Mouse (Mus musculus) heart, postnatal 0 days (tissue): Measurements from ENCODE around the gene Wdr4. TPM values are rescaled to one million over a fixed set of nuclear protein-coding genes. Genes with fewer than 3 reads are reported as not detected.

Experiments
- ATAC-seq: fragments of 200-750 bp; cut with Nextera tagmentation; 2 replicates; pipeline ENCODE4 v1.8.0; 2017; ENCODE audit warnings: low read depth, moderate number of reproducible peaks, moderate library complexity; ENCODE audit not compliant: insufficient read depth
- DNase-seq: peaks from one replicate; pipeline ENCODE4 v3.0.0-alpha.2; 2016; ENCODE audit warnings: low spot score
- H3K27ac ChIP-seq: fragments of 300-500 bp; sonication (generic); 2 replicates; pipeline ENCODE4 v1.5.1; 2014; ENCODE audit warnings: low read depth, mild to moderate bottlenecking
- H3K27me3 ChIP-seq: fragments of 300-500 bp; sonication (generic); 2 replicates; pipeline ENCODE4 v1.6.1; 2014; ENCODE audit warnings: low read length, mixed read lengths; ENCODE audit not compliant: control insufficient read depth, insufficient read depth
- H3K36me3 ChIP-seq: fragments of 300-500 bp; sonication (generic); replicated peaks from 2 replicates; pipeline ENCODE4 v1.6.1; 2014; ENCODE audit warnings: low read length, mixed read lengths; ENCODE audit not compliant: control insufficient read depth, insufficient read depth
- H3K4me1 ChIP-seq: fragments of 300-500 bp; sonication (generic); 2 replicates; pipeline ENCODE4 v1.6.1; 2014; ENCODE audit warnings: antibody characterized with exemption; ENCODE audit not compliant: control insufficient read depth, insufficient read depth
- H3K4me2 ChIP-seq: fragments of 300-500 bp; sonication (generic); 2 replicates; pipeline ENCODE4 v1.6.1; 2014; ENCODE audit warnings: low read depth, mild to moderate bottlenecking, low read length, moderate library complexity
- H3K4me3 ChIP-seq: fragments of 300-500 bp; sonication (generic); 2 replicates; pipeline ENCODE4 v1.5.1; 2014; ENCODE audit warnings: low read depth, low read length
- H3K9ac ChIP-seq: fragments of 300-500 bp; sonication (generic); replicated peaks from 2 replicates; pipeline ENCODE4 v1.6.1; 2014; ENCODE audit warnings: low read depth, low read length, mixed read lengths
- H3K9me3 ChIP-seq: fragments of 300-500 bp; sonication (generic); replicated peaks from 2 replicates; pipeline ENCODE4 v1.6.1; 2016; ENCODE audit warnings: low read length; ENCODE audit not compliant: control insufficient read depth
- CTCF ChIP-seq: IDR thresholded peaks from 2 replicates; pipeline ENCODE4 v1.5.1; 2016; ENCODE audit warnings: antibody characterized with exemption, control low read depth, low read depth
- EP300 ChIP-seq: IDR thresholded peaks from 2 replicates; pipeline ENCODE4 v1.6.1; 2016; ENCODE audit warnings: antibody characterized with exemption, low read depth
- WGBS: fragments of 180-500 bp; shearing (Covaris S2); extraction: QIAGEN DNeasy Blood & Tissue Kit; methylation state at CpG from one replicate; pipeline ENCODE4 v1.1.7; 2014; 5-methylcytosine and 5-hydroxymethylcytosine counted together
- polyA plus RNA-seq: library from polyadenylated mRNA; unstranded; fragments of >200 nt; fragmentation: Nextera tagmentation; extraction: Ambion mirVana; gene quantifications from 2 replicates; pipeline ENCODE4 v1.2.1, GENCODE M21; 2015
- total RNA-seq: library from RNA; depleted of rRNA; stranded (reverse); fragments of >200 nt; gene quantifications from 2 replicates; pipeline ENCODE4 v1.2.3, GENCODE M21; 2014; ENCODE audit warnings: low replicate concordance

Gene Wdr4
- total and polyA plus RNA-seq, 2 experiments from 2014 or later, result 10.4 to 30.8 TPM

- no peaks in the 10 kb centered on the region for H3K27me3 ChIP-seq
- H3K4me1 ChIP-seq, result no peaks in the 10 kb centered on the region
- WGBS, result 91% methylated on average over 12 of the region's 12 CpGs
- H3K36me3 ChIP-seq, result peaks cover 62% of the 10 kb centered on the region
- TF ChIP-seq EP300 (no peak), CTCF (no peak)
- H3K9ac ChIP-seq, result no peak overlapping the region
- DNase-seq (no peak), ATAC-seq (no peak)
- no peaks in the 10 kb centered on the region for H3K9me3 ChIP-seq
- no peak overlapping the region for H3K4me3 ChIP-seq
- no peak overlapping the region for H3K27ac ChIP-seq
- H3K4me2 ChIP-seq, result no peak overlapping the region
These were observed 16.4 kb downstream of the Wdr4 start for GRCm38 (mm10) chr17:31503337-31503736.

- no peaks in the 10 kb centered on the region for H3K27me3 ChIP-seq
- WGBS, result 85% methylated on average over 12 of the region's 12 CpGs
- TF ChIP-seq EP300, result no peak
- TF ChIP-seq CTCF, result no peak
- no peak overlapping the region for H3K27ac ChIP-seq
- ATAC-seq (no peak), DNase-seq (no peak)
- H3K4me2 ChIP-seq, result no peak overlapping the region
- peaks cover 65% of the 10 kb centered on the region for H3K36me3 ChIP-seq
- H3K9ac ChIP-seq, result no peak overlapping the region
- no peaks in the 10 kb centered on the region for H3K9me3 ChIP-seq
- no peak overlapping the region for H3K4me3 ChIP-seq
- H3K4me1 ChIP-seq, result no peaks in the 10 kb centered on the region
These were observed 17.4 kb downstream of the Wdr4 start for GRCm38 (mm10) chr17:31502261-31502927.

GRCm38 (mm10) chr17:31500908-31501307 is 18.9 kb downstream of the Wdr4 start:
- no peak for DNase-seq
- Histone ChIP-seq H3K9ac (no peak overlapping the region), H3K4me2 (no peak overlapping the region), H3K36me3 (peaks cover 71% of the 10 kb centered on the region), H3K4me1 (no peaks in the 10 kb centered on the region), H3K9me3 (no peaks in the 10 kb centered on the region), H3K4me3 (no peak overlapping the region), H3K27me3 (no peaks in the 10 kb centered on the region), H3K27ac (no peak overlapping the region)
- ATAC-seq, result no peak
- no peak for TF ChIP-seq EP300
- TF ChIP-seq CTCF, result no peak
- 89% methylated on average over 3 of the region's 3 CpGs for WGBS

- no peak for ATAC-seq
- H3K9ac ChIP-seq, result no peak overlapping the region
- TF ChIP-seq EP300 (no peak), CTCF (no peak)
- H3K9me3 ChIP-seq, result no peaks in the 10 kb centered on the region
- H3K27me3 ChIP-seq, result no peaks in the 10 kb centered on the region
- H3K4me2 ChIP-seq, result no peak overlapping the region
- H3K36me3 ChIP-seq, result peaks cover 76% of the 10 kb centered on the region
- 90% methylated on average over 8 of the region's 8 CpGs for WGBS
- no peak overlapping the region for H3K27ac ChIP-seq
- no peaks in the 10 kb centered on the region for H3K4me1 ChIP-seq
- H3K4me3 ChIP-seq, result no peak overlapping the region
- DNase-seq, result no peak
These were observed 19.4 kb downstream of the Wdr4 start for GRCm38 (mm10) chr17:31500416-31500815.

GRCm38 (mm10) chr17:31499725-31500124 is 20.1 kb downstream of the Wdr4 start:
- Histone ChIP-seq H3K27ac (no peak overlapping the region), H3K4me1 (no peaks in the 10 kb centered on the region), H3K4me3 (no peak overlapping the region), H3K36me3 (peaks cover 78% of the 10 kb centered on the region), H3K9me3 (no peaks in the 10 kb centered on the region), H3K4me2 (no peak overlapping the region), H3K27me3 (no peaks in the 10 kb centered on the region), H3K9ac (no peak overlapping the region)
- ATAC-seq (no peak), DNase-seq (no peak)
- no peak for TF ChIP-seq EP300
- no peak for TF ChIP-seq CTCF
- 95% methylated on average over 12 of the region's 12 CpGs for WGBS

- H3K9ac ChIP-seq, result no peak overlapping the region
- WGBS, result 81% methylated on average over 6 of the region's 6 CpGs
- no peaks in the 10 kb centered on the region for H3K27me3 ChIP-seq
- H3K36me3 ChIP-seq, result peaks cover 65% of the 10 kb centered on the region
- no peaks in the 10 kb centered on the region for H3K4me1 ChIP-seq
- ATAC-seq (no peak), DNase-seq (no peak)
- H3K9me3 ChIP-seq, result no peaks in the 10 kb centered on the region
- H3K4me2 ChIP-seq, result no peak overlapping the region
- no peak overlapping the region for H3K4me3 ChIP-seq
- H3K27ac ChIP-seq, result no peak overlapping the region
- no peak for TF ChIP-seq EP300
- TF ChIP-seq CTCF, result no peak
These were observed 22.1 kb downstream of the Wdr4 start for GRCm38 (mm10) chr17:31497726-31498125.
